Mouse (Mus musculus) midbrain, embryonic 16.5 days (tissue): ENCODE results near the gene H2-DMb2. TPM values are rescaled to one million over a fixed set of nuclear protein-coding genes. Genes with fewer than 3 reads are reported as not detected.
"Not testable (repeated sequence)": the region's sequence is repeated elsewhere in the genome, so short reads cannot be mapped to it uniquely, and the experiment has no call there.

Experiments used
- ATAC-seq: fragments of 200-750 bp; cut with Nextera tagmentation; 2 replicates; pipeline ENCODE4 v1.8.0; 2017; ENCODE audit warnings: moderate TSS enrichment
- H3K27ac ChIP-seq: fragments of 300-500 bp; sonication (generic); 2 replicates; pipeline ENCODE4 v1.5.1; 2014; ENCODE audit warnings: mild to moderate bottlenecking, low read length, mixed read lengths
- H3K27me3 ChIP-seq: fragments of 300-500 bp; sonication (generic); 2 replicates; pipeline ENCODE4 v1.6.1; 2014; ENCODE audit warnings: low read depth, low read length, mixed read lengths; ENCODE audit not compliant: control insufficient read depth, insufficient read depth
- H3K36me3 ChIP-seq: fragments of 300-500 bp; sonication (generic); 2 replicates; pipeline ENCODE4 v1.6.1; 2014; ENCODE audit warnings: mild to moderate bottlenecking, low read length, moderate library complexity, mixed read lengths; ENCODE audit not compliant: control insufficient read depth, insufficient read depth
- H3K4me1 ChIP-seq: fragments of 300-500 bp; sonication (generic); 2 replicates; pipeline ENCODE4 v1.6.1; 2014; ENCODE audit warnings: mild to moderate bottlenecking, low read length, mixed read lengths; ENCODE audit not compliant: control insufficient read depth, insufficient read depth
- H3K4me2 ChIP-seq: fragments of 300-500 bp; sonication (generic); 2 replicates; pipeline ENCODE4 v1.6.1; 2014; ENCODE audit warnings: mild to moderate bottlenecking, low read length, mixed read lengths
- H3K4me3 ChIP-seq: fragments of 300-500 bp; sonication (generic); 2 replicates; pipeline ENCODE4 v1.5.1; 2014; ENCODE audit warnings: low read depth, mild to moderate bottlenecking, low read length, moderate library complexity, mixed read lengths
- H3K9ac ChIP-seq: fragments of 300-500 bp; sonication (generic); 2 replicates; pipeline ENCODE4 v1.6.1; 2014; ENCODE audit warnings: low read depth, low read length, mixed read lengths
- H3K9me3 ChIP-seq: fragments of 300-500 bp; sonication (generic); replicated peaks from 2 replicates; pipeline ENCODE4 v1.6.1; 2014; ENCODE audit warnings: mild to moderate bottlenecking, low read length, mixed read lengths; ENCODE audit not compliant: control insufficient read depth, poor library complexity, severe bottlenecking
- WGBS: fragments of 180-500 bp; shearing (Covaris S2); extraction: QIAGEN DNeasy Blood & Tissue Kit; methylation state at CpG from one replicate; pipeline ENCODE4 v1.1.7; 2014; 5-methylcytosine and 5-hydroxymethylcytosine counted together
- polyA plus RNA-seq: library from polyadenylated mRNA; unstranded; fragments of >200 nt; fragmentation: Nextera tagmentation; extraction: Ambion mirVana; gene quantifications from 2 replicates; pipeline ENCODE4 v1.2.1, GENCODE M21; 2015

Gene H2-DMb2
- polyA plus RNA-seq, 1 experiment from 2014 or later = 0.49 TPM

GRCm38 (mm10) chr17:34137601-34138000 is 5.5 kb upstream of the H2-DMb2 start:
- Histone ChIP-seq H3K27me3 (peaks cover 40% of the 10 kb centered on the region), H3K9ac (no peak overlapping the region), H3K4me3 (no peak overlapping the region), H3K9me3 (no peaks in the 10 kb centered on the region), H3K4me2 (no peak overlapping the region), H3K36me3 (no peaks in the 10 kb centered on the region), H3K4me1 (peaks cover 11% of the 10 kb centered on the region; the same call in 1 of the 2 replicates), H3K27ac (no peak overlapping the region)
- no peak for ATAC-seq
- WGBS = 81% methylated on average over 7 of the region's 7 CpGs

- Histone ChIP-seq H3K36me3 (no peaks in the 10 kb centered on the region), H3K4me3 (no peak overlapping the region), H3K9me3 (no peaks in the 10 kb centered on the region), H3K4me2 (no peak overlapping the region), H3K27ac (no peak overlapping the region), H3K27me3 (peaks cover 40% of the 10 kb centered on the region), H3K9ac (no peak overlapping the region), H3K4me1 (peaks cover 11% of the 10 kb centered on the region; the same call in 1 of the 2 replicates)
- WGBS = 82% methylated on average over 7 of the region's 7 CpGs
- no peak for ATAC-seq
Observed at GRCm38 (mm10) chr17:34138655-34139054, 4.5 kb upstream of the H2-DMb2 start.

- peaks cover 11% of the 10 kb centered on the region; the same call in 1 of the 2 replicates for H3K4me1 ChIP-seq
- H3K4me3 ChIP-seq = peak overlapping the region; percentile 21
- H3K27me3 ChIP-seq = peaks cover 40% of the 10 kb centered on the region
- no peaks in the 10 kb centered on the region for H3K9me3 ChIP-seq
- H3K27ac ChIP-seq = no peak overlapping the region
- 2% methylated on average over 16 of the region's 16 CpGs for WGBS
- no peak for ATAC-seq
- no peaks in the 10 kb centered on the region for H3K36me3 ChIP-seq
- H3K4me2 ChIP-seq = peak overlapping the region; percentile 44
- H3K9ac ChIP-seq = peak overlapping the region; percentile 43
Observed at GRCm38 (mm10) chr17:34139416-34139815, 3.7 kb upstream of the H2-DMb2 start.

GRCm38 (mm10) chr17:34140240-34140639 is 2.9 kb upstream of the H2-DMb2 start:
- no peak overlapping the region for H3K27ac ChIP-seq
- no peak for ATAC-seq
- peaks cover 40% of the 10 kb centered on the region for H3K27me3 ChIP-seq
- no peaks in the 10 kb centered on the region for H3K36me3 ChIP-seq
- no peak overlapping the region for H3K4me2 ChIP-seq
- 11% methylated on average over 5 of the region's 5 CpGs for WGBS
- no peak overlapping the region for H3K4me3 ChIP-seq
- peaks cover 8% of the 10 kb centered on the region; the same call in 1 of the 2 replicates for H3K4me1 ChIP-seq
- 0 out of 2 replicates have a peak overlapping the region, but pooled peaks have one; percentile 20 for H3K9ac ChIP-seq
- no peaks in the 10 kb centered on the region for H3K9me3 ChIP-seq

- no peak overlapping the region for H3K9ac ChIP-seq
- no peaks in the 10 kb centered on the region for H3K36me3 ChIP-seq
- H3K9me3 ChIP-seq = no peaks in the 10 kb centered on the region
- H3K27me3 ChIP-seq = peaks cover 39% of the 10 kb centered on the region
- H3K4me1 ChIP-seq = peaks cover 6% of the 10 kb centered on the region; the same call in 1 of the 2 replicates
- WGBS = 50% methylated on average over 4 of the region's 4 CpGs
- no peak overlapping the region for H3K4me3 ChIP-seq
- no peak overlapping the region for H3K4me2 ChIP-seq
- ATAC-seq = no peak
- no peak overlapping the region for H3K27ac ChIP-seq
Observed at GRCm38 (mm10) chr17:34141448-34141847, 1.7 kb upstream of the H2-DMb2 start.

GRCm38 (mm10) chr17:34142456-34143010 is 574 bp upstream of the H2-DMb2 start:
- H3K27ac ChIP-seq = no peak overlapping the region
- peaks cover 6% of the 10 kb centered on the region; the same call in 1 of the 2 replicates for H3K4me1 ChIP-seq
- 87% methylated on average over 7 of the region's 7 CpGs for WGBS
- no peak overlapping the region for H3K9ac ChIP-seq
- no peak overlapping the region for H3K4me3 ChIP-seq
- peaks cover 35% of the 10 kb centered on the region for H3K27me3 ChIP-seq
- H3K36me3 ChIP-seq = no peaks in the 10 kb centered on the region
- ATAC-seq = no peak
- H3K9me3 ChIP-seq = no peaks in the 10 kb centered on the region
- H3K4me2 ChIP-seq = no peak overlapping the region

GRCm38 (mm10) chr17:34143461-34143860 is 354 bp downstream of the H2-DMb2 start:
- ATAC-seq = no peak
- H3K27me3 ChIP-seq = peaks cover 28% of the 10 kb centered on the region
- 62% methylated on average over 5 of the region's 5 CpGs for WGBS
- H3K4me1 ChIP-seq = peaks cover 6% of the 10 kb centered on the region; the same call in 1 of the 2 replicates
- no peak overlapping the region for H3K4me2 ChIP-seq
- H3K9me3 ChIP-seq = no peaks in the 10 kb centered on the region
- no peak overlapping the region for H3K4me3 ChIP-seq
- H3K9ac ChIP-seq = no peak overlapping the region
- no peaks in the 10 kb centered on the region for H3K36me3 ChIP-seq
- H3K27ac ChIP-seq = no peak overlapping the region

- H3K36me3 ChIP-seq, H3K27ac ChIP-seq, H3K4me2 ChIP-seq, H3K4me3 ChIP-seq, H3K4me1 ChIP-seq, ATAC-seq, H3K9ac ChIP-seq, H3K9me3 ChIP-seq: not testable (repeated sequence)
- 91% methylated on average over 4 of the region's 4 CpGs for whole genome bisulfite sequencing
- H3K27me3 ChIP-seq = peaks cover 21% of the 10 kb centered on the region
Observed at GRCm38 (mm10) chr17:34144221-34144620, 1.1 kb downstream of the H2-DMb2 start.

GRCm38 (mm10) chr17:34144960-34145371 is 1.9 kb downstream of the H2-DMb2 start:
- 76% methylated on average over 3 of the region's 3 CpGs for WGBS
- ATAC-seq = no peak

More at GRCm38 (mm10) chr17:34144960-34145371, 1.9 kb downstream of the H2-DMb2 start:
- Histone ChIP-seq H3K4me1 (no peaks in the 10 kb centered on the region; the same call in 1 of the 2 replicates), H3K4me2 (no peak overlapping the region), H3K36me3 (no peaks in the 10 kb centered on the region), H3K4me3 (no peak overlapping the region), H3K9me3 (no peaks in the 10 kb centered on the region), H3K9ac (no peak overlapping the region), H3K27me3 (peaks cover 13% of the 10 kb centered on the region), H3K27ac (no peak overlapping the region)
